Comparison of ENCODE assay signal across 9 mouse cellular contexts in genomic region chr1:184034741-184035181, GRCm38 (mm10). TPM values are rescaled to one million over a fixed set of nuclear protein-coding genes. Genes with fewer than 3 reads are reported as not detected.
A peak's percentile ranks its signal among the peaks of the same experiment; 100 is the strongest.
DNase-seq lines count a peak whose midpoint lies in the region; ATAC-seq and TF ChIP-seq lines count a peak whose summit lies in the region.
"Had no signal": no experiment of that assay in that cellular context is flagged by ENCODE, and none has a peak within 500 bp of the region (broad histone marks: within the 10 kb centered on the region; RNA-seq: fewer than 3 reads in every experiment).

No protein-coding gene starts in this region.

- no peak overlapping the region; the same call in 1 of the 2 replicates for H3K27ac ChIP-seq in forebrain, postnatal 0 days (ENCODE audit: low read depth, low read length)
- 0 out of 2 replicates have a peak overlapping the region, but pooled peaks have one; percentile 8 for H3K27ac ChIP-seq in macrophage

- no peaks in the 10 kb centered on the region for H3K79me2 ChIP-seq in macrophage (ENCODE audit: inconsistent target)

- no peak for ATAC-seq in erythroblast, adult 5-6 weeks (replicated peaks; ENCODE audit: low FRiP score, poor library complexity, severe bottlenecking)
- ATAC-seq in forebrain, postnatal 0 days: no peak

- DNase-seq in 3T3-L1 (ENCODE audit: low read depth, low spot score): peak; percentile 67
- peak; percentile 30 for DNase-seq in c-Kit-positive CD71-positive TER-119-positive erythroid progenitor cells, embryonic 14.5 days (ENCODE audit: low spot score)
- peak; percentile 67 for DNase-seq in forebrain, postnatal 0 days
- DNase-seq in kidney, adult 9 months: peak; percentile 17
- peak; percentile 62 for DNase-seq in thymus, postnatal 14 days

- peaks cover 11% of the 10 kb centered on the region for H3K27me3 ChIP-seq in erythroblast, embryonic 14.5 days (ENCODE audit: control insufficient read depth)
- H3K27me3 ChIP-seq in forebrain, postnatal 0 days (ENCODE audit: insufficient read depth, low read length): no peaks in the 10 kb centered on the region

- TF ChIP-seq CTCF in forebrain, postnatal 0 days (IDR thresholded peaks at IDR 0.05; ENCODE audit: low read depth): no peak

- H3K4me2 ChIP-seq in forebrain, postnatal 0 days (ENCODE audit: low read depth): peak overlapping the region; percentile 87

- peaks cover 29% of the 10 kb centered on the region for H3K4me1 ChIP-seq in erythroblast, embryonic 14.5 days (ENCODE audit: control insufficient read depth)
- peaks cover 3% of the 10 kb centered on the region; the same call in 1 of the 2 replicates for H3K4me1 ChIP-seq in forebrain, postnatal 0 days (ENCODE audit: insufficient read depth)

- no peaks in the 10 kb centered on the region for H3K9me3 ChIP-seq in erythroblast, embryonic 14.5 days (ENCODE audit: control insufficient read depth, low read length)
- no peaks in the 10 kb centered on the region for H3K9me3 ChIP-seq in forebrain, postnatal 0 days (ENCODE audit: low read length)

- peaks cover 5% of the 10 kb centered on the region for H3K36me3 ChIP-seq in erythroblast, embryonic 14.5 days (ENCODE audit: control insufficient read depth)
- H3K36me3 ChIP-seq in forebrain, postnatal 0 days (ENCODE audit: insufficient read depth): no peaks in the 10 kb centered on the region
- no peaks in the 10 kb centered on the region for H3K36me3 ChIP-seq in macrophage (ENCODE audit: inconsistent target)
- H3K36me3 ChIP-seq: G1E had no signal

- H3K4me3 ChIP-seq in erythroblast, embryonic 14.5 days (replicated peaks): peak overlapping the region; percentile 84
- peak overlapping the region; percentile 57 for H3K4me3 ChIP-seq in forebrain, postnatal 0 days (ENCODE audit: low read depth, low read length)
- peak overlapping the region; percentile 57 for H3K4me3 ChIP-seq in macrophage (ENCODE audit: inconsistent target)

- under 1% methylated on average over 12 of the region's 12 CpGs for WGBS in forebrain, postnatal 0 days
- WGBS in macrophage (ENCODE audit: missing documents): 2% methylated on average over 11 of the region's 12 CpGs

- H3K9ac ChIP-seq in forebrain, postnatal 0 days: peak overlapping the region; percentile 34

RNA-seq across cellular contexts. Expression of gene 1700056E22Rik, which starts 0.7 kb away (rescaled TPM):
- polyA plus RNA-seq in erythroblast, embryonic 14.5 days (2012): 1.5 and 1.7 TPM in 2 replicates
- not detected in 2 replicates for total RNA-seq in erythroblast, adult 5-6 weeks (2015; ENCODE audit: low replicate concordance)
- 0.51 TPM in 1 of 2 replicates, not detected in the other for total RNA-seq in erythroblast, adult 5-6 weeks (2017; ENCODE audit: low replicate concordance)
- 0.38 TPM in 1 of 2 replicates, not detected in the other for total RNA-seq in forebrain, postnatal 0 days (2014; rRNA removed)
- 0.59 and 0.97 TPM in 2 replicates for polyA plus RNA-seq in forebrain, postnatal 0 days (2015; fragmentation: Nextera tagmentation; extraction: Ambion mirVana)
- 1 to 10 TPM in 5 of 26 experiments, under 1 TPM in 4, not detected in 17; 0.71 to 1.5 (median 1.1) TPM for total RNA-seq in macrophage (2018; cell fraction: chromatin; rRNA removed)
- total RNA-seq in macrophage (2018; cell fraction: cytosol; rRNA removed): 1 to 10 TPM in 2 of 26 experiments, under 1 TPM in 24; 0.24 to 1.1 (median 0.52) TPM
- total RNA-seq in macrophage (2018; cell fraction: nucleus; rRNA removed): 1 to 10 TPM in 5 of 26 experiments, under 1 TPM in 6, not detected in 15; 0.60 to 2.2 (median 0.83) TPM
- polyA plus RNA-seq in macrophage (2018): 0.16 to 0.40 TPM (median 0.26 TPM) in 3 replicates
- total RNA-seq: G1E had no signal
- polyA plus RNA-seq: G1E had no signal

RNA-seq across cellular contexts. Expression of gene Dusp10, which starts 21.7 kb away (rescaled TPM):
- 0.20 and 0.22 TPM in 2 replicates for polyA plus RNA-seq in erythroblast, embryonic 14.5 days (2012)
- 1.9 and 3.8 TPM in 2 replicates for total RNA-seq in erythroblast, adult 5-6 weeks (2015; ENCODE audit: low replicate concordance)
- total RNA-seq in erythroblast, adult 5-6 weeks (2017; ENCODE audit: low replicate concordance): 1.0 and 1.4 TPM in 2 replicates
- total RNA-seq in forebrain, postnatal 0 days (2014; rRNA removed): 4.3 and 8.9 TPM in 2 replicates
- 3.8 and 4.5 TPM in 2 replicates for polyA plus RNA-seq in forebrain, postnatal 0 days (2015; fragmentation: Nextera tagmentation; extraction: Ambion mirVana)
- total RNA-seq in macrophage (2018; cell fraction: chromatin; rRNA removed): 1 to 10 TPM in 25 of 26 experiments, under 1 TPM in 1; 0.76 to 4.7 (median 2.0) TPM
- total RNA-seq in macrophage (2018; cell fraction: cytosol; rRNA removed): 1 to 10 TPM; 1.0 to 2.5 (median 1.5) TPM
- total RNA-seq in macrophage (2018; cell fraction: nucleus; rRNA removed): 1 to 10 TPM in 25 of 26 experiments, under 1 TPM in 1; 0.88 to 5.9 (median 2.1) TPM
- 0.57 to 1.5 TPM (median 1.2 TPM) in 3 replicates for polyA plus RNA-seq in macrophage (2018)
- polyA plus RNA-seq: G1E had no signal

Comparison
In these comparisons a context has a peak if more than half of its experiments do, and no peak if none do; other contexts are left out.
1. DNase-seq: peak in every context shown above with its lines; median percentile 67 in 3T3-L1; 67 in forebrain, postnatal 0 days; 62 in thymus, postnatal 14 days; 30 in c-Kit-positive CD71-positive TER-119-positive erythroid progenitor cells, embryonic 14.5 days; 17 in kidney, adult 9 months.